Mouse (Mus musculus): ENCODE data around the gene Agpat3. TPM values are rescaled to one million over a fixed set of nuclear protein-coding genes. Genes with fewer than 3 reads are reported as not detected.
A peak's percentile ranks its signal among the peaks of the same experiment; 100 is the strongest.

Gene Agpat3
- polyA plus RNA-seq, 1 experiment from 2014 or later: 68.1 TPM

GRCm38 (mm10) chr10:78319940-78320339, 32.3 kb downstream of the Agpat3 start:
- Histone ChIP-seq H3K27ac (no peak overlapping the region), H3K9ac (no peak overlapping the region), H3K4me1 (no peaks in the 10 kb centered on the region), H3K4me2 (no peak overlapping the region), H3K27me3 (no peaks in the 10 kb centered on the region), H3K9me3 (no peaks in the 10 kb centered on the region), H3K4me3 (no peak overlapping the region), H3K36me3 (no peaks in the 10 kb centered on the region)
- 81% methylated on average over 9 of the region's 9 CpGs for WGBS
- ATAC-seq (ENCODE audit: borderline replicate concordance, extremely low read depth, low FRiP score, low TSS enrichment): no peak

- Histone ChIP-seq H3K27ac (no peak overlapping the region), H3K27me3 (no peaks in the 10 kb centered on the region), H3K4me3 (no peak overlapping the region), H3K9me3 (no peaks in the 10 kb centered on the region), H3K9ac (no peak overlapping the region), H3K4me1 (no peaks in the 10 kb centered on the region), H3K4me2 (no peak overlapping the region), H3K36me3 (no peaks in the 10 kb centered on the region)
- 55% methylated on average over 11 of the region's 11 CpGs for WGBS
- no peak for ATAC-seq (ENCODE audit: borderline replicate concordance, extremely low read depth, low FRiP score, low TSS enrichment)
Measured at GRCm38 (mm10) chr10:78317270-78317923, 34.9 kb downstream of the Agpat3 start.

- no peaks in the 10 kb centered on the region for H3K27me3 ChIP-seq
- H3K4me3 ChIP-seq: no peak overlapping the region
- no peak overlapping the region for H3K9ac ChIP-seq
- ATAC-seq (ENCODE audit: borderline replicate concordance, extremely low read depth, low FRiP score, low TSS enrichment): no peak
- WGBS: 83% methylated on average over 15 of the region's 15 CpGs
- H3K9me3 ChIP-seq: no peaks in the 10 kb centered on the region
- no peak overlapping the region for H3K27ac ChIP-seq
- H3K36me3 ChIP-seq: no peaks in the 10 kb centered on the region
- peaks cover 7% of the 10 kb centered on the region for H3K4me1 ChIP-seq
- H3K4me2 ChIP-seq: no peak overlapping the region
Measured at GRCm38 (mm10) chr10:78316228-78317087, 35.8 kb downstream of the Agpat3 start.

GRCm38 (mm10) chr10:78315145-78315544, 37.1 kb downstream of the Agpat3 start:
- Histone ChIP-seq H3K9me3 (no peaks in the 10 kb centered on the region), H3K4me2 (no peak overlapping the region), H3K4me3 (no peak overlapping the region), H3K36me3 (no peaks in the 10 kb centered on the region), H3K9ac (no peak overlapping the region), H3K4me1 (peaks cover 7% of the 10 kb centered on the region), H3K27ac (no peak overlapping the region), H3K27me3 (no peaks in the 10 kb centered on the region)
- WGBS: 25% methylated on average over 1 of the region's 1 CpGs
- no peak for ATAC-seq (ENCODE audit: borderline replicate concordance, extremely low read depth, low FRiP score, low TSS enrichment)

GRCm38 (mm10) chr10:78311886-78312635, 40.2 kb downstream of the Agpat3 start:
- Histone ChIP-seq H3K4me3 (no peak overlapping the region), H3K9me3 (no peaks in the 10 kb centered on the region), H3K9ac (no peak overlapping the region), H3K27ac (0 out of 2 replicates have a peak overlapping the region, but pooled peaks have one; percentile 41), H3K27me3 (no peaks in the 10 kb centered on the region), H3K4me1 (peaks cover 7% of the 10 kb centered on the region), H3K36me3 (no peaks in the 10 kb centered on the region), H3K4me2 (no peak overlapping the region)
- 63% methylated on average over 13 of the region's 13 CpGs for WGBS
- peak; percentile 36; the same call in 1 of the 2 replicates for ATAC-seq (ENCODE audit: borderline replicate concordance, extremely low read depth, low FRiP score, low TSS enrichment)

- no peak overlapping the region for H3K9ac ChIP-seq
- H3K4me1 ChIP-seq: peaks cover 7% of the 10 kb centered on the region
- H3K27ac ChIP-seq: no peak overlapping the region
- H3K9me3 ChIP-seq: no peaks in the 10 kb centered on the region
- H3K4me2 ChIP-seq: no peak overlapping the region
- WGBS: 51% methylated on average over 5 of the region's 5 CpGs
- no peak for ATAC-seq (ENCODE audit: borderline replicate concordance, extremely low read depth, low FRiP score, low TSS enrichment)
- no peaks in the 10 kb centered on the region for H3K36me3 ChIP-seq
- H3K4me3 ChIP-seq: no peak overlapping the region
- no peaks in the 10 kb centered on the region for H3K27me3 ChIP-seq
Measured at GRCm38 (mm10) chr10:78310747-78311267, 41.5 kb downstream of the Agpat3 start.

GRCm38 (mm10) chr10:78308617-78309016, 43.7 kb downstream of the Agpat3 start:
- WGBS: 59% methylated on average over 2 of the region's 2 CpGs
- Histone ChIP-seq H3K9ac (no peak overlapping the region), H3K36me3 (no peaks in the 10 kb centered on the region), H3K9me3 (no peaks in the 10 kb centered on the region), H3K4me2 (no peak overlapping the region), H3K27ac (no peak overlapping the region), H3K27me3 (no peaks in the 10 kb centered on the region), H3K4me1 (peaks cover 7% of the 10 kb centered on the region), H3K4me3 (no peak overlapping the region)
- ATAC-seq (ENCODE audit: borderline replicate concordance, extremely low read depth, low FRiP score, low TSS enrichment): no peak

GRCm38 (mm10) chr10:78307391-78307790, 44.9 kb downstream of the Agpat3 start:
- no peaks in the 10 kb centered on the region for H3K9me3 ChIP-seq
- H3K27ac ChIP-seq: no peak overlapping the region
- H3K4me3 ChIP-seq: no peak overlapping the region
- no peak overlapping the region for H3K4me2 ChIP-seq
- 90% methylated on average over 3 of the region's 3 CpGs for WGBS
- ATAC-seq (ENCODE audit: borderline replicate concordance, extremely low read depth, low FRiP score, low TSS enrichment): no peak
- peaks cover 7% of the 10 kb centered on the region for H3K4me1 ChIP-seq
- no peak overlapping the region for H3K9ac ChIP-seq
- no peaks in the 10 kb centered on the region for H3K27me3 ChIP-seq
- H3K36me3 ChIP-seq: no peaks in the 10 kb centered on the region

- Histone ChIP-seq H3K4me2 (no peak overlapping the region), H3K4me1 (no peaks in the 10 kb centered on the region), H3K27me3 (no peaks in the 10 kb centered on the region), H3K9me3 (no peaks in the 10 kb centered on the region), H3K4me3 (no peak overlapping the region), H3K27ac (no peak overlapping the region), H3K36me3 (no peaks in the 10 kb centered on the region), H3K9ac (no peak overlapping the region)
- no peak for ATAC-seq (ENCODE audit: borderline replicate concordance, extremely low read depth, low FRiP score, low TSS enrichment)
- WGBS: 61% methylated on average over 4 of the region's 4 CpGs
Measured at GRCm38 (mm10) chr10:78306027-78306426, 46.3 kb downstream of the Agpat3 start.

GRCm38 (mm10) chr10:78304996-78305395, 47.3 kb downstream of the Agpat3 start:
- H3K4me3 ChIP-seq: no peak overlapping the region
- WGBS: 64% methylated on average over 3 of the region's 3 CpGs

GRCm38 (mm10) chr10:78303675-78304074, 48.6 kb downstream of the Agpat3 start:
- Histone ChIP-seq H3K4me3 (no peak overlapping the region), H3K9ac (no peak overlapping the region), H3K4me2 (no peak overlapping the region), H3K4me1 (no peaks in the 10 kb centered on the region; the same call in 1 of the 2 replicates), H3K36me3 (no peaks in the 10 kb centered on the region), H3K27ac (no peak overlapping the region), H3K9me3 (no peaks in the 10 kb centered on the region), H3K27me3 (no peaks in the 10 kb centered on the region)
- WGBS: 86% methylated on average over 7 of the region's 7 CpGs
- ATAC-seq (ENCODE audit: borderline replicate concordance, extremely low read depth, low FRiP score, low TSS enrichment): no peak

More at GRCm38 (mm10) chr10:78304996-78305395, 47.3 kb downstream of the Agpat3 start:
- no peak for ATAC-seq (ENCODE audit: borderline replicate concordance, extremely low read depth, low FRiP score, low TSS enrichment)
- Histone ChIP-seq H3K27ac (no peak overlapping the region), H3K9me3 (no peaks in the 10 kb centered on the region), H3K9ac (no peak overlapping the region), H3K36me3 (no peaks in the 10 kb centered on the region), H3K4me1 (no peaks in the 10 kb centered on the region), H3K4me2 (no peak overlapping the region), H3K27me3 (no peaks in the 10 kb centered on the region)

Data from lung, embryonic 15.5 days (tissue).